Mouse (Mus musculus): ENCODE measurements around the gene Enthd1. TPM values are rescaled to one million over a fixed set of nuclear protein-coding genes. Genes with fewer than 3 reads are reported as not detected.
A peak's percentile ranks its signal among the peaks of the same experiment; 100 is the strongest.

Enthd1 gene
- polyA plus RNA-seq, 1 experiment from 2014 or later, result not detected

- no peak overlapping the region for H3K4me2 ChIP-seq
- H3K4me3 ChIP-seq (ENCODE audit: low read depth, low read length), result no peak overlapping the region
- no peak overlapping the region for H3K9ac ChIP-seq (ENCODE audit: low read depth, low read length)
- H3K36me3 ChIP-seq (ENCODE audit: control insufficient read depth, insufficient read depth, low read length), result no peaks in the 10 kb centered on the region
- WGBS, result 70% methylated on average over 9 of the region's 9 CpGs
- DNase-seq (ENCODE audit: low spot score) (no peak), ATAC-seq (replicated peaks; ENCODE audit: low FRiP score) (no peak)
- no peak overlapping the region for H3K27ac ChIP-seq (ENCODE audit: low read depth, low read length)
- peaks cover 20% of the 10 kb centered on the region for H3K27me3 ChIP-seq (replicated peaks; ENCODE audit: control insufficient read depth, insufficient read depth, low read length)
- H3K4me1 ChIP-seq (replicated peaks; ENCODE audit: control insufficient read depth, insufficient read depth, low read length), result peaks cover 3% of the 10 kb centered on the region; the same call in 1 of the 2 replicates
- H3K9me3 ChIP-seq (ENCODE audit: control insufficient read depth, low read length), result no peaks in the 10 kb centered on the region
Measured at GRCm38 (mm10) chr15:80460011-80460410, 104.9 kb downstream of the Enthd1 start.

- DNase-seq (ENCODE audit: low spot score) (no peak), ATAC-seq (replicated peaks; ENCODE audit: low FRiP score) (no peak)
- Histone ChIP-seq H3K4me2 (no peak overlapping the region), H3K4me3 (ENCODE audit: low read depth, low read length) (no peak overlapping the region), H3K9ac (ENCODE audit: low read depth, low read length) (no peak overlapping the region), H3K27me3 (replicated peaks; ENCODE audit: control insufficient read depth, insufficient read depth, low read length) (peaks cover 10% of the 10 kb centered on the region), H3K4me1 (replicated peaks; ENCODE audit: control insufficient read depth, insufficient read depth, low read length) (peaks cover 3% of the 10 kb centered on the region; the same call in 1 of the 2 replicates), H3K36me3 (ENCODE audit: control insufficient read depth, insufficient read depth, low read length) (no peaks in the 10 kb centered on the region), H3K27ac (ENCODE audit: low read depth, low read length) (no peak overlapping the region), H3K9me3 (ENCODE audit: control insufficient read depth, low read length) (no peaks in the 10 kb centered on the region)
- WGBS, result 57% methylated on average over 3 of the region's 3 CpGs
Measured at GRCm38 (mm10) chr15:80457984-80458383, 107.0 kb downstream of the Enthd1 start.

DNA sequence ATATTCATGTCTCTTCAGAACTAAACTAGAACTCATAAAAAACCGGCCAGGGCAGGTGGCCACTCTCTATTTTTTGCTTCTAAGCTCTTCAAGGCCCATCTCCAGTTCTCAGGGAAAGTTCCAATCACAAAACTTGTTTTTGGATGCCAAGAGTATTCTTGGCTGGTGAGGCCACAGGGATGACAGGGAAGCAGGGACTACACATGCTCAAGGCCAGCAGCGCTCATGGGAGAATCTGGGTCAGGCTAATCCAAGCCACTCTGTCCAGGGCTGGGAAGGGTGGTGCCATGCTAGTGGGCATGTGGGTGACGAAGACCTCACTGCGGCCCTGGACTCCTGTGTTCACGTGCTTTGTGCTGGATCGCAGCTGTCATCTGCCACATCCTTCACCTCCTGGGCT is 110.5 kb downstream of the Enthd1 start:
- 69% methylated on average over 6 of the region's 6 CpGs for WGBS
- H3K4me1 ChIP-seq (replicated peaks; ENCODE audit: control insufficient read depth, insufficient read depth, low read length), result no peaks in the 10 kb centered on the region; the same call in 1 of the 2 replicates
- no peaks in the 10 kb centered on the region for H3K27me3 ChIP-seq (replicated peaks; ENCODE audit: control insufficient read depth, insufficient read depth, low read length)
- no peak overlapping the region for H3K4me2 ChIP-seq
- no peak for ATAC-seq (replicated peaks; ENCODE audit: low FRiP score)
- DNase-seq (ENCODE audit: low spot score), result no peak
- no peak overlapping the region for H3K4me3 ChIP-seq (ENCODE audit: low read depth, low read length)
- no peaks in the 10 kb centered on the region for H3K9me3 ChIP-seq (ENCODE audit: control insufficient read depth, low read length)
- H3K36me3 ChIP-seq (ENCODE audit: control insufficient read depth, insufficient read depth, low read length), result no peaks in the 10 kb centered on the region
- H3K9ac ChIP-seq (ENCODE audit: low read depth, low read length), result no peak overlapping the region
- no peak overlapping the region for H3K27ac ChIP-seq (ENCODE audit: low read depth, low read length)

DNA sequence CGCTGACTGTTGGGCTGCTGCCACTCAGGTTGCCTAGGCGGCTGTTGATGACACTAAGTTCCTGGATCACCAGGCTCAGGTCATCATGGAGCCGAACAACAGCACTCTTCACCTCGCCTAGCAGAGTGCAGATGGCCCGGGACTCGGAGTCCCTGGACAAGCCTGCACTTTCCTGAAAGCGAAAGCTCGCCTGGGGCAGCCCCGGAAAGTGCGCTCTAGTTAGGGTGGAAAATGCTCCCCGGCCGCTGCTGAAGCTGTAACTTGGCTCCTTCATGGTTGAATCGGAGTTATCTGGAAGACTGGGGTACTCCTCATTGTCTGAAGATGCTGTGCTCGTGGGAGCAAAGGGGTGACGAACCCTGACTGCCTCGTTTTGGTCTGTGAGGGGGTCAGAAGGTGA is 112.5 kb downstream of the Enthd1 start:
- ATAC-seq (replicated peaks; ENCODE audit: low FRiP score) (no peak), DNase-seq (ENCODE audit: low spot score) (peak; percentile 36)
- WGBS, result 37% methylated on average over 16 of the region's 16 CpGs
- Histone ChIP-seq H3K27me3 (replicated peaks; ENCODE audit: control insufficient read depth, insufficient read depth, low read length) (no peaks in the 10 kb centered on the region), H3K9me3 (ENCODE audit: control insufficient read depth, low read length) (no peaks in the 10 kb centered on the region), H3K4me2 (no peak overlapping the region), H3K27ac (ENCODE audit: low read depth, low read length) (no peak overlapping the region), H3K4me3 (ENCODE audit: low read depth, low read length) (no peak overlapping the region), H3K9ac (ENCODE audit: low read depth, low read length) (no peak overlapping the region), H3K36me3 (ENCODE audit: control insufficient read depth, insufficient read depth, low read length) (no peaks in the 10 kb centered on the region), H3K4me1 (replicated peaks; ENCODE audit: control insufficient read depth, insufficient read depth, low read length) (no peaks in the 10 kb centered on the region; the same call in 1 of the 2 replicates)

- Histone ChIP-seq H3K9me3 (ENCODE audit: control insufficient read depth, low read length) (no peaks in the 10 kb centered on the region), H3K9ac (ENCODE audit: low read depth, low read length) (no peak overlapping the region), H3K27me3 (replicated peaks; ENCODE audit: control insufficient read depth, insufficient read depth, low read length) (no peaks in the 10 kb centered on the region; the same call in 1 of the 2 replicates), H3K4me2 (no peak overlapping the region), H3K4me1 (replicated peaks; ENCODE audit: control insufficient read depth, insufficient read depth, low read length) (no peaks in the 10 kb centered on the region), H3K27ac (ENCODE audit: low read depth, low read length) (no peak overlapping the region), H3K4me3 (ENCODE audit: low read depth, low read length) (no peak overlapping the region), H3K36me3 (ENCODE audit: control insufficient read depth, insufficient read depth, low read length) (no peaks in the 10 kb centered on the region)
- WGBS, result 76% methylated on average over 15 of the region's 15 CpGs
- DNase-seq (ENCODE audit: low spot score), result no peak
- no peak for ATAC-seq (replicated peaks; ENCODE audit: low FRiP score)
Measured at GRCm38 (mm10) chr15:80445956-80446687, 118.8 kb downstream of the Enthd1 start.

- H3K9ac ChIP-seq (ENCODE audit: low read depth, low read length), result no peak overlapping the region
- H3K4me3 ChIP-seq (ENCODE audit: low read depth, low read length), result no peak overlapping the region
- no peaks in the 10 kb centered on the region for H3K9me3 ChIP-seq (ENCODE audit: control insufficient read depth, low read length)
- no peaks in the 10 kb centered on the region for H3K4me1 ChIP-seq (replicated peaks; ENCODE audit: control insufficient read depth, insufficient read depth, low read length)
- H3K36me3 ChIP-seq (ENCODE audit: control insufficient read depth, insufficient read depth, low read length), result no peaks in the 10 kb centered on the region
- H3K4me2 ChIP-seq, result no peak overlapping the region
- no peak for ATAC-seq (replicated peaks; ENCODE audit: low FRiP score)
- H3K27me3 ChIP-seq (replicated peaks; ENCODE audit: control insufficient read depth, insufficient read depth, low read length), result no peaks in the 10 kb centered on the region; the same call in none of the 2 replicates
- DNase-seq (ENCODE audit: low spot score), result no peak
- H3K27ac ChIP-seq (ENCODE audit: low read depth, low read length), result no peak overlapping the region
- WGBS, result 30% methylated on average over 6 of the region's 6 CpGs
Measured at GRCm38 (mm10) chr15:80440195-80440594, 124.8 kb downstream of the Enthd1 start.

GRCm38 (mm10) chr15:80438423-80438822 is 126.5 kb downstream of the Enthd1 start:
- H3K4me3 ChIP-seq (ENCODE audit: low read depth, low read length), result no peak overlapping the region
- DNase-seq (ENCODE audit: low spot score) (no peak), ATAC-seq (replicated peaks; ENCODE audit: low FRiP score) (no peak)
- H3K9ac ChIP-seq (ENCODE audit: low read depth, low read length), result no peak overlapping the region
- H3K9me3 ChIP-seq (ENCODE audit: control insufficient read depth, low read length), result no peaks in the 10 kb centered on the region
- no peak overlapping the region for H3K27ac ChIP-seq (ENCODE audit: low read depth, low read length)
- H3K4me2 ChIP-seq, result no peak overlapping the region
- H3K36me3 ChIP-seq (ENCODE audit: control insufficient read depth, insufficient read depth, low read length), result no peaks in the 10 kb centered on the region
- whole genome bisulfite sequencing, result 78% methylated on average over 9 of the region's 9 CpGs
- H3K4me1 ChIP-seq (replicated peaks; ENCODE audit: control insufficient read depth, insufficient read depth, low read length), result no peaks in the 10 kb centered on the region
- H3K27me3 ChIP-seq (replicated peaks; ENCODE audit: control insufficient read depth, insufficient read depth, low read length), result no peaks in the 10 kb centered on the region; the same call in none of the 2 replicates

DNA sequence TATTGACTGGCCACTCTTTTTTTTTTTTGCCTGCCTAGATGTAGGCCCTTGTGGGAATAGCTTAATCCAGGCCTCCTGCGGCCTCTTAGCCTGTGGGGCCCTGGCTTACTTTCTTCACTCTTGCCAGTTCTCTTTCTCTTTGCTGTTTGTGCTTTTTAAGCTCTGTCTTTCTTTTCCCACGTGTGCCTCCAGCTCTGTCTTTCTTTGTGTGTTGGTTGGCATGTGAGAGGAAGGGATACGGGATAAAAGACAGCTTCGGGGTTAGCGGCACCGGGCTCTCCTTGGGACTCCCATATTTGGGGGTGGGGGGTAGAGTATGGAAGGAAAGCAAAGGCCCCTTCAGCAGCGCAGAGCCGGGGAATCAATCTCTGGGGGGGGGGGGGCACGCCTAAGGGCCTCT is 127.0 kb downstream of the Enthd1 start:
- no peak overlapping the region for H3K9ac ChIP-seq (ENCODE audit: low read depth, low read length)
- H3K36me3 ChIP-seq (ENCODE audit: control insufficient read depth, insufficient read depth, low read length), result no peaks in the 10 kb centered on the region
- DNase-seq (ENCODE audit: low spot score) (no peak), ATAC-seq (replicated peaks; ENCODE audit: low FRiP score) (no peak)
- no peaks in the 10 kb centered on the region; the same call in none of the 2 replicates for H3K27me3 ChIP-seq (replicated peaks; ENCODE audit: control insufficient read depth, insufficient read depth, low read length)
- WGBS, result 84% methylated on average over 9 of the region's 9 CpGs
- H3K9me3 ChIP-seq (ENCODE audit: control insufficient read depth, low read length), result no peaks in the 10 kb centered on the region
- H3K27ac ChIP-seq (ENCODE audit: low read depth, low read length), result no peak overlapping the region
- no peak overlapping the region for H3K4me2 ChIP-seq
- H3K4me3 ChIP-seq (ENCODE audit: low read depth, low read length), result no peak overlapping the region
- no peaks in the 10 kb centered on the region for H3K4me1 ChIP-seq (replicated peaks; ENCODE audit: control insufficient read depth, insufficient read depth, low read length)

- WGBS, result 82% methylated on average over 5 of the region's 5 CpGs
- Histone ChIP-seq H3K4me1 (replicated peaks; ENCODE audit: control insufficient read depth, insufficient read depth, low read length) (no peaks in the 10 kb centered on the region), H3K4me2 (no peak overlapping the region), H3K27ac (ENCODE audit: low read depth, low read length) (no peak overlapping the region), H3K4me3 (ENCODE audit: low read depth, low read length) (no peak overlapping the region), H3K36me3 (ENCODE audit: control insufficient read depth, insufficient read depth, low read length) (no peaks in the 10 kb centered on the region), H3K27me3 (replicated peaks; ENCODE audit: control insufficient read depth, insufficient read depth, low read length) (no peaks in the 10 kb centered on the region; the same call in none of the 2 replicates), H3K9me3 (ENCODE audit: control insufficient read depth, low read length) (no peaks in the 10 kb centered on the region), H3K9ac (ENCODE audit: low read depth, low read length) (no peak overlapping the region)
- no peak for DNase-seq (ENCODE audit: low spot score)
- no peak for ATAC-seq (replicated peaks; ENCODE audit: low FRiP score)
Measured at GRCm38 (mm10) chr15:80436961-80437360, 128.0 kb downstream of the Enthd1 start.

Measured in liver, embryonic 11.5 days (tissue).